Mouse (Mus musculus) kidney, adult 2 months (tissue): ENCODE results near the gene Stk25.

Source experiments
- CTCF ChIP-seq: fragments of 200-500 bp; conservative IDR thresholded peaks from 2 replicates; pipeline ENCODE4 v1.5.1; 2011; ENCODE audit warnings: low read depth, mild to moderate bottlenecking, control low read depth, low read length, moderate library complexity, mixed read lengths; ENCODE audit not compliant: insufficient read depth, insufficient read length
- POLR2A ChIP-seq: fragments of 200-500 bp; IDR thresholded peaks from one replicate; pipeline ENCODE4 v1.6.1; 2011; ENCODE audit warnings: low read depth, low read length, control low read depth

- no peak for TF ChIP-seq CTCF
- TF ChIP-seq POLR2A: no peak
Measured at GRCm38 (mm10) chr1:93618948-93619347, 39.5 kb downstream of the Stk25 start.
